Mouse (Mus musculus) lung, postnatal 0 days (tissue): ENCODE data around the gene Capn5.

Source experiments
- CTCF ChIP-seq: IDR thresholded peaks from 2 replicates; pipeline ENCODE4 v1.5.1; 2016; ENCODE audit warnings: antibody characterized with exemption, mild to moderate bottlenecking
- EP300 ChIP-seq: IDR thresholded peaks from 2 replicates; pipeline ENCODE4 v1.6.1; 2016; ENCODE audit warnings: antibody characterized with exemption, mild to moderate bottlenecking, control low read depth

GRCm38 (mm10) chr7:98082376-98082775 is 95.7 kb downstream of the Capn5 start:
- TF ChIP-seq CTCF (no peak), EP300 (no peak)
